Mouse (Mus musculus): Measurements from ENCODE around the gene Grin2b. TPM values are rescaled to one million over a fixed set of nuclear protein-coding genes. Genes with fewer than 3 reads are reported as not detected.

Grin2b gene
- polyA plus RNA-seq, 1 experiment from 2014 or later: 92.1 TPM

DNA sequence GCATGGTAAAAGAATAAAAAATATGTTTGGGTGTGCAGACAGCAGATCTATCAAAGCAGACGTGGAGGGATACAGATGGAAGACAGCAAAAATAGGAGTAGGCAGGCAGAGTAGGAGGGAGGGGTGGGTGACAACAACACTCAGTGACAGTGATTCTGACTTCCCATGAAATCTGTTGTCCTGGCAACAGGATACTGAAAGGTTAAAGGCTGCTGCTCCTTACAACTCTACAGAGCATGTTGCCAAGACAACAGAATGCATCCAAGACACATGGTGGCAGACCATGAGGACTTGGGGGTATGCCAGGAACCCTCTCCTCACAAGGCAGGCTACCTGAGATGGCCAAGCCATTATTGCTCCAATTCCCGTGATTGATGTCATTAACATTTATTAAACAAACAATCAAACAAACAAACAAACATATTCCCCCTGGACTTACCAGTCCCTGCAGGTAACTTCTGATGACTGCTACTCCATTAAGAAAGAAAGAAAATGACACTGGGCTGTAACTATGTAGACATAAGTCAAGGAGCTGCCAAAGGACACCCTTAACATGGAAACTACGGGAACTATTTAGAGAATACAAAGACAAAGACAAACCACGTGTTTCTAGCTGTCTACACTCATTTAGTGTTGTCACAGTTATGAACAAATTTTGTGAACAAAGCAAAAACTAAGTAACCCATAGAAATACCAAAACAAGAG lies 143.9 kb downstream of the Grin2b start:
- WGBS: 69% methylated on average over 4 of the region's 4 CpGs
- no peaks in the 10 kb centered on the region for H3K36me3 ChIP-seq
- H3K27me3 ChIP-seq: no peaks in the 10 kb centered on the region
- 0 out of 2 replicates have a peak, but pooled peaks cover 4% of the 10 kb centered on the region for H3K4me1 ChIP-seq
- no peak for ATAC-seq (replicated peaks)
- no peaks in the 10 kb centered on the region for H3K9me3 ChIP-seq
- H3K27ac ChIP-seq (replicated peaks): no peak overlapping the region
- H3K9ac ChIP-seq (replicated peaks): no peak overlapping the region
- H3K4me3 ChIP-seq: no peak overlapping the region
- H3K4me2 ChIP-seq (replicated peaks): no peak overlapping the region

DNA sequence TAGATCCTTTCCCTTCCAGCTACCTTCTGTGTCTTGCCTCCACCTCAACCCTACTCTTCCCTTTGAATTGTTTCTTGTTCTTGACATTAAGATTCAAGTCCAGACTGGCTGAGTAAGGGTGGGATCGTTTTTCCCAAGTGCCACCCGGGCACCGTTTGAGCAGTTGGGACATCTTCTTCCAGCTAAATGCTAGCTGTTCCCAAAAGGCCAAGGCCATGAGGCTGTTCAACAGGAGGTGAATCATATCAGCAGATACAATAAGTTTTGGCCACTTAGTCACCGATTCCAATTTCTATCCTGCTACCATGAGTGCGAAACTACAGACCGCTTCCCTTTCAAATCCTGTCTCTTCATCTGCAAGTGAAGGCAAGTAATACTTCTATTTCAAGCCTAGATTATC lies 146.4 kb downstream of the Grin2b start:
- 94% methylated on average over 6 of the region's 6 CpGs for WGBS

DNA sequence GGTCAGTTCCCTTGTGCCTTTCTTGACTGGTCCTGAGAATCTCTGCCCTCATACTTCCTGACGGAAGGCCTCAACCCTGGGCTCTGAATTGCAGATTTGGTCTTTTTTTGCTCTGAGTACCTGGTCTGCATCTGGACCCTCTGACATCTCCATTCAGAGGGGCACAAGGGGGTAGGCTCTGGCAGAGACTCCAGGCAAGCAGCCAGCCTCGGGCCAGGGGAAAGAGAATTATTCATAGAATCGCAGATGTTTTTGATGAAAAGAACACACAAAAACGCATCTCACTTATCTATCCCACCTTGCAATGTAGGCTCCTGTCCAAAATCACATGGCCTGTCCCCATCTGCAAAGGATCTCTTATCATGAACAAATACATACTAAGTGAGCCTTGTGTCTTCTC lies 147.5 kb downstream of the Grin2b start:
- Histone ChIP-seq H3K4me3 (no peak overlapping the region), H3K9ac (replicated peaks) (no peak overlapping the region), H3K9me3 (no peaks in the 10 kb centered on the region), H3K36me3 (no peaks in the 10 kb centered on the region), H3K4me1 (0 out of 2 replicates have a peak, but pooled peaks cover 4% of the 10 kb centered on the region), H3K27ac (replicated peaks) (no peak overlapping the region), H3K4me2 (replicated peaks) (no peak overlapping the region), H3K27me3 (no peaks in the 10 kb centered on the region)
- WGBS: 76% methylated on average over 4 of the region's 4 CpGs
- ATAC-seq (replicated peaks): no peak

More for the DNA sequence above, 146.4 kb downstream of the Grin2b start:
- no peak overlapping the region for H3K27ac ChIP-seq (replicated peaks)
- no peak overlapping the region for H3K4me2 ChIP-seq (replicated peaks)
- no peak overlapping the region for H3K9ac ChIP-seq (replicated peaks)
- H3K27me3 ChIP-seq: no peaks in the 10 kb centered on the region
- no peaks in the 10 kb centered on the region for H3K9me3 ChIP-seq
- 0 out of 2 replicates have a peak, but pooled peaks cover 4% of the 10 kb centered on the region for H3K4me1 ChIP-seq
- H3K4me3 ChIP-seq: no peak overlapping the region
- ATAC-seq (replicated peaks): no peak
- H3K36me3 ChIP-seq: no peaks in the 10 kb centered on the region

DNA sequence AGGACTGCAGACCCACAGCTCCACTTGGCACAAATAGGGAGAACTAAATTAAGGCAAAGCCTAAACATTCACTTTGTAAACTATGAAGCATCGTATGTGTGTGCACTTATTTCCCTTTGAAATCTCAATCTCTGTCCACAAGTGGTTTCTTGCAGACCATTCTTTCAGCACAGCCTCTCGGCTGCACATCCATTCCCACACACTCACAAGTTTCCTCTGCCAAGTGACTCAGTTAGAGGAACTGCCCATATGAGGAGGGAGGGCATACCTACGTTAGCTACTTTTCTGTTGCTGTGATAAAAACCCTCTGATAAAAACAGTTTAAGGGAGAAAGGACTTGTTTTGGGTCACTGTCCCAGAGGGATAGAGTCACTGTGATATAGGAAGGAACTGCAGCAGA lies 152.9 kb downstream of the Grin2b start:
- H3K9me3 ChIP-seq: no peaks in the 10 kb centered on the region
- 88% methylated on average over 3 of the region's 3 CpGs for WGBS

DNA sequence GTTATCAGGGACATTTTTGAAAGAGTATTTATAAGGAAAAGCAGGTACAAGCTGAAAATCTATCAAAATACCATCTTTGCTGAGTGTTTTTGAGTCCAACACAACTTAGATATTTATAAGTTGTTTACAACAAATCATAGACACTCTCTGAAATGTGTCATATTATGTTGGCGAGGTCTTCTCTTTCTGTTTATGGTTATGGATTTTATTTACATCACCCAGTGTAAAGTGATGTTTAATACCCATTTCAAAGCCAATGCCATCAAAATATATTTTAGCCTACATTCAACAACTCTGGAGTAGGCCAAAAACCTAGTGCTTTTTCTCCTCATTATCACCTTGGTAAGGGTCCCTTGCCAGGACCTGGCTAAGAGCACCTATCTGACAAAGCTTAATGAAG lies 154.3 kb downstream of the Grin2b start:
- H3K4me1 ChIP-seq: no peaks in the 10 kb centered on the region
- ATAC-seq (replicated peaks): no peak
- WGBS: 83% methylated on average over 1 of the region's 1 CpGs
- no peak overlapping the region for H3K9ac ChIP-seq (replicated peaks)
- no peak overlapping the region for H3K4me2 ChIP-seq (replicated peaks)
- no peaks in the 10 kb centered on the region for H3K9me3 ChIP-seq
- H3K4me3 ChIP-seq: no peak overlapping the region
- H3K36me3 ChIP-seq: no peaks in the 10 kb centered on the region
- no peaks in the 10 kb centered on the region for H3K27me3 ChIP-seq
- H3K27ac ChIP-seq (replicated peaks): no peak overlapping the region

More for the DNA sequence above, 152.9 kb downstream of the Grin2b start:
- Histone ChIP-seq H3K4me2 (replicated peaks) (no peak overlapping the region), H3K4me3 (no peak overlapping the region), H3K4me1 (no peaks in the 10 kb centered on the region), H3K27ac (replicated peaks) (no peak overlapping the region), H3K27me3 (no peaks in the 10 kb centered on the region), H3K9ac (replicated peaks) (no peak overlapping the region), H3K36me3 (no peaks in the 10 kb centered on the region)
- ATAC-seq (replicated peaks): no peak

DNA sequence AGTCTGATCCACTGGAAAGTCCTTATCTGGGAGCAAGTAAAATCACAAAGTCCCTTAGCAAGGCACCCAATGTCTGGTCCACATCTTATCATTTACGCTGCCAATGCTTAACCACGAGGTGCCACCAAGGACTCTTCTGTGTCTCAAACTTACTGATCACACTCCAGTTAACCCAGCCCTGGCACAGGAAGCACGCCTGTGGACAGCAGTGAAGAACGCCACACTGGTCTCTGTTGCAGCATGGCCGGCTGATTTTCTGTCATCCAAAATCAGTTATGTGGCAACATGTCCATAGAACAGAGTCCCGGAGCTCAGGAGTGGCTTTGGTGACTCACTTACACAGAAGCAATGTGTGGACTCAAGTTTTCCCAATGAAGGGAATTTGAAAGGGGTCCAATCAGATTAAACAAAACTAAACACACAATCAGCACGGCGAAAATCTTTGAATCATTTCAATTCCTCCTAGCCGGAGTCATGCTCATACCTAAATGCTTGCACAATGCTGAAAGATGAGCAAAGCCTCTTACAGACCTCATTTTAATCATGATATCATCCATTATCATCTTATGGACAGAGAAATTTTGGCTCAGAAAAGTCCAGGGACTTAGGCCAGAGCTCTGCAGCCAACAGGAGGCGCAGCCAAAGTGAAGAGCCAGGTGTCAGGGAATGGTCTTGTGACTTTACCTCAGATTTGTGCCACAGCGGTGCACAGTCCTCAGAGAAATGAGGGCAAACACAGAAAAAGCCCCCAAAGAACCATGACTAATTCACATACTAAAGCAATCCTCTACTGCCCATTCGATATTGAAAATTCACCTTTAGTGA lies 159.5 kb downstream of the Grin2b start:
- Histone ChIP-seq H3K4me1 (peaks cover 17% of the 10 kb centered on the region), H3K4me3 (no peak overlapping the region), H3K27ac (replicated peaks) (no peak overlapping the region), H3K9me3 (no peaks in the 10 kb centered on the region), H3K36me3 (no peaks in the 10 kb centered on the region), H3K27me3 (no peaks in the 10 kb centered on the region), H3K4me2 (replicated peaks) (no peak overlapping the region), H3K9ac (replicated peaks) (no peak overlapping the region)
- WGBS: 93% methylated on average over 12 of the region's 12 CpGs
- ATAC-seq (replicated peaks): no peak

DNA sequence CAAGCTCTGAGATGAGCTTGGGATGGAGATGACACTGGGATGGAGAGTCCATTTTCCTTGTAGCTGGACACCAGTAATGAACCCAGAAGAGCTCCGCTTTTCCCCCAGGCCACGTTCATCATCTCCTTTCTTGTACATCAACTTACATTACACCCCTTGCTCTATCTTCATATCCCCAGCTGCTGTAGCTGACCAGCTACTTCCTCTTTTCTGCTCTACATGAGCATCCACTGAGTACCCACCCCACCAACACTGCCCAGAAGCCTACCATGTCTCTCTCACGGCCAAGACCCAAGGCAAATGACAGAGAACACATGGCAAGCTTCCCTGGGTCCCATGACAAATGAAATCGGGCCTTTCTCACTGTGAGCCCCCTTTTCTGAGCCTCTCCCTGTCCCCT lies 161.8 kb downstream of the Grin2b start:
- Histone ChIP-seq H3K9me3 (no peaks in the 10 kb centered on the region), H3K36me3 (no peaks in the 10 kb centered on the region), H3K4me1 (peaks cover 17% of the 10 kb centered on the region), H3K4me3 (no peak overlapping the region), H3K4me2 (replicated peaks) (no peak overlapping the region), H3K27me3 (no peaks in the 10 kb centered on the region), H3K27ac (replicated peaks) (no peak overlapping the region), H3K9ac (replicated peaks) (no peak overlapping the region)
- no peak for ATAC-seq (replicated peaks)
- 93% methylated on average over 4 of the region's 4 CpGs for WGBS

DNA sequence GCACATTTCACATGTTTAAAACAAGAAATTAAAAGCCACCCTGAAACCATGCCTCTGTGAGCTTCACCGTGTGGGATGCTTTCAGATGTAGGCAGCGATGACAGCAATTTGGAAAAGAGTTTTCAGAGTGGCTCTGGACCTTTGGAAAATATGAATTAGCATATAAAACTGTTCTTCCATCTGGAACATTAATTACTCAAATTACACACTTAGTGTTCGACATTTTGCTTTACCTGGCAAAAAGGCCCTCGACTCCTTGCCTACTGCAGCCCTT lies 162.3 kb downstream of the Grin2b start:
- H3K27ac ChIP-seq (replicated peaks): 0 out of 2 replicates have a peak overlapping the region, but pooled peaks have one; percentile 6

DNA sequence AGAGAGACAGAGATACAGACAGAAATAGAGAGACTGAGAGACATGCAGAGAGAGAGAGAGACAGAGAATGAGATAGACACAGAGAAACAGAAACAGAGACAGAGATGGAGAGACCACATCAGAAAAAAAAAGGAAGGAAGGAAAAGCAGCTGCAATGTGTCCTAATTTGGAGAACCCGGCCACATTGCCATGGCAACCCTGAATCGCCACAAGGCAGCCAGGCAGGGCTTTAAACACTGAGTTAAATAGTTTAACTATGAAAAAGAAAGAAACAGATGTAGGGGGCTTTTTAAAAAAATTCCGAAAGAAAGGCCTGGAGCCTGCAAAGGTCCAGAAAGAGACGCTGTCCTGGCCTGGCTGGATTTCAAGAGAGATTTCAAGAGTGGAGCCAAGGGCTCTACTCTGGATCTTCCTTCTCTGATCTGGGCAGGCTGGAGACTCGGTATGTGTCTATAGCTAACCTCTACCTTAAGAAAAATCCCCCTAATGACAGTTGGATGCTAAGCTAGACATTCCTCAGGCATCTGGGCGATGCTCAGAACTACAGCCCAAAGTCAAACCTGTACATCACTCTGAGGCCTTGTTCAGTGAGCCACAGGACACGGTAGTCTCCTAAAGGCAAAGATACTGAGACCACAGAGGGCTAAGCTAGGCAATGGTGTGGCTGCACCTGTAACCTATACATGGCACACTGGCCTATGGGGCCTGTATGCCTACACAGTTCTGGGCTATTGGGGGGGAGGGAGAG lies 162.8 kb downstream of the Grin2b start:
- whole genome bisulfite sequencing: 21% methylated on average over 7 of the region's 7 CpGs
- Histone ChIP-seq H3K4me2 (replicated peaks) (no peak overlapping the region), H3K27ac (replicated peaks) (0 out of 2 replicates have a peak overlapping the region, but pooled peaks have one; percentile 6)

More for the DNA sequence above, 162.3 kb downstream of the Grin2b start:
- H3K4me1 ChIP-seq: peaks cover 17% of the 10 kb centered on the region
- H3K27me3 ChIP-seq: no peaks in the 10 kb centered on the region
- no peak overlapping the region for H3K9ac ChIP-seq (replicated peaks)
- no peaks in the 10 kb centered on the region for H3K9me3 ChIP-seq
- H3K36me3 ChIP-seq: no peaks in the 10 kb centered on the region
- 70% methylated on average over 4 of the region's 4 CpGs for WGBS
- no peak overlapping the region for H3K4me2 ChIP-seq (replicated peaks)
- H3K4me3 ChIP-seq: no peak overlapping the region
- no peak for ATAC-seq (replicated peaks)

DNA sequence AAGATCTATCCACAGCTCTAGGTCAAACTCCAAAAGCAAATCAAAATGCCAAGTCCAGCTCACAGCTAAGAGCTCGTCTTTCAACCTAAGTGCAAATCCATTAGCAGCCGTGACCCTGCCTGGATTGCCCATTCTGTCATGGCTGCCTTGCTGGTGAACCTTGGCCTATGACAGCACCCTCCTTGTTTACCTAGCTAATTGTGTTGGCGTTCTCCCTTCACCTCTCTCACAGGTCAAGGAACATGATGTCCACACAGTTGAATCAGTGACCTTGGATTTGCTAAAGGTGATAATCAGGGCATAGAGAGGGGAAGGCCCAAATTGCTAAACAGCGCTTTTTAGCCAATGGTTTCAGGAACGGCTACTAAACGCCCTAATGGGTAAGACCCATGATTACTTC lies 165.2 kb downstream of the Grin2b start:
- ATAC-seq (replicated peaks): no peak
- no peaks in the 10 kb centered on the region for H3K36me3 ChIP-seq
- no peak overlapping the region for H3K9ac ChIP-seq (replicated peaks)
- H3K4me2 ChIP-seq (replicated peaks): no peak overlapping the region
- WGBS: 86% methylated on average over 6 of the region's 6 CpGs
- peaks cover 17% of the 10 kb centered on the region for H3K4me1 ChIP-seq
- no peak overlapping the region for H3K4me3 ChIP-seq
- H3K27ac ChIP-seq (replicated peaks): no peak overlapping the region
- no peaks in the 10 kb centered on the region for H3K27me3 ChIP-seq
- no peaks in the 10 kb centered on the region for H3K9me3 ChIP-seq

More for the DNA sequence above, 162.8 kb downstream of the Grin2b start:
- Histone ChIP-seq H3K4me1 (peaks cover 17% of the 10 kb centered on the region), H3K36me3 (no peaks in the 10 kb centered on the region), H3K9ac (replicated peaks) (no peak overlapping the region), H3K4me3 (no peak overlapping the region), H3K27me3 (no peaks in the 10 kb centered on the region), H3K9me3 (no peaks in the 10 kb centered on the region)
- ATAC-seq (replicated peaks): peak; percentile 67

DNA sequence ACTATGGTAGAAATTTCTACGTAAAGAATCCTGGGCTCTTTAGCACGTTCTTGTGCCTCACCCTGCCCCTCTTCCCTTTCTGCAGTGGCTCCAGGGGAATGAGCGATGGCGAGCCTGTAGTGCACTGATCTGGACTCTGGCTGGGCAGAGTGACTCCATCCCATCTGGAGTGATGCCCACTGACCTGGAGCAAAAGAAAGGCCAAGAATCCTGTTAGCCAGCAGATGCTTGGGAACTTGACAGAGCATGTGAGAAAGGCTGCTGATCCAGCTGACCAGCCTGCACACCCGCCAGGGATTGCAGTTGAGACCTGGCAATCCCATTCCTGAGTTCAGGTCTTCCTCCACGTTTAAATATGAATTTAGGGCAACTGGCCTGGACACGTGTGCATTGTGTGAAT lies 178.6 kb downstream of the Grin2b start:
- ATAC-seq (replicated peaks): no peak
- no peak overlapping the region for H3K4me3 ChIP-seq
- no peaks in the 10 kb centered on the region for H3K9me3 ChIP-seq
- no peak overlapping the region for H3K4me2 ChIP-seq (replicated peaks)
- no peak overlapping the region for H3K27ac ChIP-seq (replicated peaks)
- WGBS: 73% methylated on average over 7 of the region's 7 CpGs
- no peaks in the 10 kb centered on the region for H3K27me3 ChIP-seq
- no peaks in the 10 kb centered on the region for H3K4me1 ChIP-seq
- H3K36me3 ChIP-seq: no peaks in the 10 kb centered on the region
- H3K9ac ChIP-seq (replicated peaks): no peak overlapping the region

DNA sequence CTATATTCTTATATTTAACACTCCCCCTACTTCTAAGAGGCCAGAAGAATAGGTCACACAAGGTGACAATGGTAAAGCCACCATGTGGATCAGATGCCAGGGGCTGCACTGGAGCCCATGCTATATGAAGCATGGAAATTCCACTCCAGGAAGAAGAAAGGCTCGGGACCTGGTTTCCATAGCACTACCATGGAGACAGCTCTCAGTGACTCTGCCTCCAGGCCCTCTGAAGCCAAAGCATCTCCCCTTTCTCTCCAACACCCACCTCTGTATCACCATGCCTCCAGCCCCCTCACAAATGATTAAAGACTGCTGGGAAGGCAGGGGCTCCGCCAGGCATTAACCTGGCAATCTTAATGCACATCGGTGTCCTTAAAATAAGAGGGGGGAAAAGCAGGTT lies 179.4 kb downstream of the Grin2b start:
- no peaks in the 10 kb centered on the region for H3K27me3 ChIP-seq
- no peak overlapping the region for H3K9ac ChIP-seq (replicated peaks)
- H3K27ac ChIP-seq (replicated peaks): no peak overlapping the region
- H3K36me3 ChIP-seq: no peaks in the 10 kb centered on the region
- no peaks in the 10 kb centered on the region for H3K4me1 ChIP-seq
- no peak overlapping the region for H3K4me2 ChIP-seq (replicated peaks)
- ATAC-seq (replicated peaks): no peak
- 63% methylated on average over 3 of the region's 3 CpGs for WGBS
- H3K9me3 ChIP-seq: no peaks in the 10 kb centered on the region
- H3K4me3 ChIP-seq: no peak overlapping the region

Data from forebrain, embryonic 15.5 days (tissue).